8 mouse cellular contexts compared by ENCODE assay signal in the genomic region with DNA sequence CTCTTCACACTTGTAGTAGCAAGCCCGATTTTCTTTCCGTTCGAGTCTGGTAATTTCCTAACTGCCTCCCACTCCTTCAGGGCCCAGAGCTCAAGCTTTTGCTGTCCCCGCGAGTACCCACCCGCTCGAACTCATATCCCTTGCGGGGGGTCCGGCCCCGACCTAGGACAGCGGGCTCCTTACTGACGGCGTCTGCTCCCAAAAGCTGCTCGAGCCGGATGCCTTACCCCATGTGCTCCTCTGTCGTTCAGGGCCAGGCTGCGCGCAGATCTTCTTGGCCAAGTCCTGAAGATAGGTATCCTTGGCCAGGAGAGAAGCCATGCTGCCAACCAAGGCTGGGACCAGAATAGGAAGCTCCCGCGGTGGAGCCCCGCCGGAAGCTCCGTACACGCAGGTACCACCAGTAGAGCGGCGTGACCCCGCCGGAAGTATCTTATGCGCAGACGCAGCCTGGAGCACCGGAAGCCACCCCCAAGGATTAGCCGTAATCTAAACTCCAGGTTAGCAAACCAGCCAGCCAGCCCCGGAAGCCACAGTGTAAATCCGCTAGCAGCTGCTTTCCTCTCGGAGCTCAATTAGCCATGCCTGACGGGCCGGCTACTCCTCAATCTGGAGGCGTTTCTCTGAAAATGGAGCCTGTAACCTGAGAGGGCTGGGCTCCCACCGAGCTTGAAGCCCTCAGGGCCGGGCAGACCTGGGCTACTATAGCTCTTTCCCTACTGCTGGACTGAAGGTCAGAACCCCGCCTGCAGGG. TPM values are rescaled to one million over a fixed set of nuclear protein-coding genes. Genes with fewer than 3 reads are reported as not detected.
DNase-seq lines count a peak whose midpoint lies in the region; ATAC-seq lines count a peak whose summit lies in the region.

A gene (minus strand): TSS at position 413 of the 754 bp plus-strand sequence.

- peaks cover 19% of the 10 kb centered on the region for H3K4me1 ChIP-seq in hindbrain, embryonic 16.5 days (ENCODE audit: control insufficient read depth, insufficient read depth, low read depth, low read length)

- peak within 1 kb of the TSS; percentile 90 for H3K27ac ChIP-seq in hindbrain, embryonic 16.5 days (ENCODE audit: low read depth, low read length)
- H3K27ac ChIP-seq in macrophage, result peak within 1 kb of the TSS; percentile 71

- peak within 1 kb of the TSS; percentile 88 for H3K4me3 ChIP-seq in hindbrain, embryonic 16.5 days (ENCODE audit: low read length)
- peak within 1 kb of the TSS; percentile 91 for H3K4me3 ChIP-seq in macrophage (ENCODE audit: inconsistent target)

- H3K27me3 ChIP-seq in hindbrain, embryonic 16.5 days (replicated peaks; ENCODE audit: control insufficient read depth, insufficient read depth, low read length), result no peaks in the 10 kb centered on the region

- H3K4me2 ChIP-seq in hindbrain, embryonic 16.5 days (ENCODE audit: low read length), result peak within 1 kb of the TSS; percentile 71

- under 1% methylated on average over 41 of the region's 41 CpGs for WGBS in hindbrain, embryonic 16.5 days
- 2% methylated on average over 41 of the region's 41 CpGs for WGBS in macrophage (ENCODE audit: missing documents)

- H3K36me3 ChIP-seq in hindbrain, embryonic 16.5 days (ENCODE audit: control insufficient read depth, insufficient read depth, low read length), result peaks cover 31% of the 10 kb centered on the region
- peaks cover 41% of the 10 kb centered on the region for H3K36me3 ChIP-seq in macrophage (ENCODE audit: inconsistent target)

- peak; percentile 96 for ATAC-seq in hindbrain, embryonic 16.5 days

- no peaks in the 10 kb centered on the region for H3K9me3 ChIP-seq in hindbrain, embryonic 16.5 days (ENCODE audit: control insufficient read depth, low read length)

- H3K9ac ChIP-seq in hindbrain, embryonic 16.5 days (ENCODE audit: low read depth, low read length), result peak within 1 kb of the TSS; percentile 85

- peak; percentile 92 for DNase-seq in WW6 (ENCODE audit: low read depth, low spot score)
- DNase-seq in cerebellum, postnatal 4 days (ENCODE audit: low spot score in 2 of 2), result peak; percentile 79 to 87
- peak; percentile 94 for DNase-seq in gastrocnemius, adult 18-20 months (ENCODE audit: low spot score)
- peak; percentile 96 to 98 for DNase-seq in left cerebral cortex, adult 18-20 months (ENCODE audit: low spot score in 2 of 2)
- peak; percentile 98 for DNase-seq in right cerebral cortex, adult 18-20 months
- peak; percentile 70 for DNase-seq in urinary bladder, postnatal 10 days (ENCODE audit: low spot score)

- H3K79me2 ChIP-seq in macrophage (ENCODE audit: inconsistent target), result peaks cover 79% of the 10 kb centered on the region

RNA-seq across cellular contexts. Expression of the gene that starts here (rescaled TPM):
- 10 to 100 TPM; 11.6 to 12.1 TPM for total RNA-seq in gastrocnemius, adult 18-20 months (2021)
- 31.1 and 32.2 TPM in 2 replicates for polyA plus RNA-seq in hindbrain, embryonic 16.5 days (2015; fragmentation: Nextera tagmentation; extraction: Ambion mirVana)
- 10 to 100 TPM; 27.1 to 29.1 TPM for total RNA-seq in left cerebral cortex, adult 18-20 months (2021)
- total RNA-seq in macrophage (2018; cell fraction: chromatin; rRNA removed), result 10 to 100 TPM; 10.2 to 50.2 (median 26.1) TPM
- total RNA-seq in macrophage (2018; cell fraction: cytosol; rRNA removed), result 10 to 100 TPM in 23 of 26 experiments, 1 to 10 TPM in 3; 6.6 to 19.1 (median 14.0) TPM
- total RNA-seq in macrophage (2018; cell fraction: nucleus; rRNA removed), result 10 to 100 TPM in 25 of 26 experiments, 1 to 10 TPM in 1; 9.6 to 40.8 (median 19.0) TPM
- 16.4 to 25.2 TPM (median 21.2 TPM) in 3 replicates for polyA plus RNA-seq in macrophage (2018)

Comparison
In these comparisons a context has a peak if more than half of its experiments do, and no peak if none do; other contexts are left out.
1. Peak in every context shown above with its lines: DNase-seq, ATAC-seq, H3K4me3 ChIP-seq and H3K27ac ChIP-seq.